Mouse (Mus musculus) hindbrain, embryonic 13.5 days (tissue): ENCODE measurements around the gene Car8. TPM values are rescaled to one million over a fixed set of nuclear protein-coding genes. Genes with fewer than 3 reads are reported as not detected.
"Not testable (repeated sequence)": the region's sequence is repeated elsewhere in the genome, so short reads cannot be mapped to it uniquely, and the experiment has no call there.

Experiments
- ATAC-seq: fragments of 200-750 bp; cut with Nextera tagmentation; 2 replicates; pipeline ENCODE4 v1.8.0; 2017; ENCODE audit warnings: moderate TSS enrichment; ENCODE audit not compliant: low FRiP score
- H3K27ac ChIP-seq: fragments of 300-500 bp; sonication (generic); 2 replicates; pipeline ENCODE4 v1.5.1; 2015; ENCODE audit warnings: inconsistent platforms, mild to moderate bottlenecking, moderate library complexity
- H3K27me3 ChIP-seq: fragments of 300-500 bp; sonication (generic); 2 replicates; pipeline ENCODE4 v1.6.1; 2015; ENCODE audit warnings: mild to moderate bottlenecking, inconsistent platforms
- H3K36me3 ChIP-seq: fragments of 300-500 bp; sonication (generic); 2 replicates; pipeline ENCODE4 v1.6.1; 2015; ENCODE audit warnings: mild to moderate bottlenecking, inconsistent platforms
- H3K4me1 ChIP-seq: fragments of 300-500 bp; sonication (generic); replicated peaks from 2 replicates; pipeline ENCODE4 v1.6.1; 2015; ENCODE audit warnings: inconsistent platforms
- H3K4me2 ChIP-seq: fragments of 300-500 bp; sonication (generic); 2 replicates; pipeline ENCODE4 v1.6.1; 2015; ENCODE audit warnings: inconsistent platforms, mild to moderate bottlenecking, moderate library complexity
- H3K4me3 ChIP-seq: fragments of 300-500 bp; sonication (generic); 2 replicates; pipeline ENCODE4 v1.5.1; 2015; ENCODE audit warnings: mild to moderate bottlenecking, inconsistent platforms
- H3K9ac ChIP-seq: fragments of 300-500 bp; sonication (generic); 2 replicates; pipeline ENCODE4 v1.6.1; 2015; ENCODE audit warnings: mild to moderate bottlenecking, inconsistent platforms
- H3K9me3 ChIP-seq: fragments of 300-500 bp; sonication (generic); 2 replicates; pipeline ENCODE4 v1.6.1; 2016; ENCODE audit warnings: inconsistent platforms
- WGBS: fragments of 180-500 bp; shearing (Covaris S2); methylation state at CpG from one replicate; pipeline ENCODE4 v1.1.7; 2015; 5-methylcytosine and 5-hydroxymethylcytosine counted together
- polyA plus RNA-seq: library from polyadenylated mRNA; unstranded; fragments of >200 nt; fragmentation: Nextera tagmentation; extraction: Ambion mirVana; gene quantifications from 2 replicates; pipeline ENCODE4 v1.2.1, GENCODE M21; 2015

The Car8 gene
- polyA plus RNA-seq, 1 experiment from 2014 or later, result 2.4 TPM

DNA sequence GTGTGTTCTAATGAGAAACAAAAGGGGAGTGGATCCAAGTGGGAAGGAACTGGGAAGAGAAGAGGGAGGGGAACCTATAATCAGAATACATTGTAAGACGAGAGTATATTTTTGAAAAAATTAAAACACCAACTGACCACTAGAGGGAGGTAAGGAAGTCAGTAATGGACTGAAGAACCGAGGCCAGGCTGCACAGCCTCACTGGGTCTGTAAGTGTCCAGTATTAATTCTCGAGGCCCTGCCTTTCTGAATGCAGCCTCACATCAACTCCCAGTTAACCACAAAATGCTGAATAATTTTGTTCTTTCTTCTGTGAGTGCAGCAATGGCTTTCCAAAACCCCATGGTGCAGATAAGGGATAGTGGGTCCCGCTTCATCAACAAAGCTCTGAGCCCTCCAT lies 48.4 kb downstream of the Car8 start:
- Histone ChIP-seq H3K36me3 (no peaks in the 10 kb centered on the region), H3K9me3 (no peaks in the 10 kb centered on the region), H3K9ac (no peak overlapping the region), H3K27ac (no peak overlapping the region), H3K4me3 (no peak overlapping the region), H3K27me3 (no peaks in the 10 kb centered on the region), H3K4me1 (no peaks in the 10 kb centered on the region), H3K4me2 (no peak overlapping the region)
- 81% methylated on average over 4 of the region's 4 CpGs for WGBS
- ATAC-seq, result no peak

- Histone ChIP-seq H3K36me3 (no peaks in the 10 kb centered on the region), H3K4me3 (no peak overlapping the region), H3K9ac (no peak overlapping the region), H3K27me3 (no peaks in the 10 kb centered on the region), H3K4me1 (no peaks in the 10 kb centered on the region), H3K4me2 (no peak overlapping the region), H3K27ac (no peak overlapping the region), H3K9me3 (no peaks in the 10 kb centered on the region)
- ATAC-seq, result no peak
- WGBS, result 77% methylated on average over 8 of the region's 8 CpGs
Observed at GRCm38 (mm10) chr4:8186921-8187687, 51.7 kb downstream of the Car8 start.

DNA sequence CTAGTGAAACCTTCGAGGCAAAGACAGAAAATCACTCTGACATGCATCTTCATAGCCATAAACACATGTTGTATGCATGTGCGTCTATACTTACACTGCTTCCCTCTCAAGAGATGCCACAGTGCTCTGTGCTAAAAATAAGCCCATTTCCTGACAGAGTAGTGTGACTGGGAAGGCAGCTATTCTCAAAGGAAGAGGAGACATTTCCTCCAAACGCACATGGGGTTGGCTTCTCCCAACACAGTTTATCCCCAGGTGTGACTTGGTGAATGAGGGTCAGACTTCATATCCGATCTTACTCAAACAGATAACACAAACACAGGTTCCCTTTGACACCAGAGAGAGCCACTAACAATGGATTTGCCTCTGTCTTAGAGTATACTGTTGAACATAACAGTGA lies 58.3 kb downstream of the Car8 start:
- Histone ChIP-seq H3K27ac (no peak overlapping the region), H3K27me3 (no peaks in the 10 kb centered on the region), H3K4me1 (no peaks in the 10 kb centered on the region), H3K4me3 (no peak overlapping the region), H3K4me2 (no peak overlapping the region), H3K36me3 (no peaks in the 10 kb centered on the region), H3K9ac (no peak overlapping the region), H3K9me3 (no peaks in the 10 kb centered on the region)
- no peak for ATAC-seq
- WGBS, result 83% methylated on average over 4 of the region's 4 CpGs

- Histone ChIP-seq H3K27ac (no peak overlapping the region), H3K27me3 (no peaks in the 10 kb centered on the region), H3K9ac (no peak overlapping the region), H3K4me3 (no peak overlapping the region), H3K36me3 (no peaks in the 10 kb centered on the region), H3K4me1 (no peaks in the 10 kb centered on the region), H3K9me3 (no peaks in the 10 kb centered on the region), H3K4me2 (no peak overlapping the region)
- WGBS, result 83% methylated on average over 6 of the region's 6 CpGs
- no peak for ATAC-seq
Observed at GRCm38 (mm10) chr4:8154589-8155198, 84.1 kb downstream of the Car8 start.

DNA sequence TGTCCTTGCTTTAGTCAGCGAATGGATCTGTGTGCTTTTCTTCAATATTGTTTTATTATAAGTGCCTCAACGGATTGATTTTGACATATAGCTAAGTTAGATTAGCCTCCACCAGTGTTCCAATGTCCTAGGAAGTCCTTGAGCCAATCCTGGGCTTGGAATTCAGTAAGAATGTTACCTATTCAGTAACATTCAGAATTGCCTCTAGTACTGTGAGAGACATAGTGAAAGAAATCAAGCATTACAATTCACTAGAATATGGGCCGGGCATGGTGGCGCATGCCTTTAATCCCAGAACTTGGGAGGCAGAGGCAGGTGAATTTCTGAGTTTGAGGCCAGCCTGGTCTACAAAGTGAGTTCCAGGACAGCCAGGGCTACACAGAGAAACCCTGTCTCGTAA lies 84.9 kb downstream of the Car8 start:
- H3K4me2 ChIP-seq, result not testable (repeated sequence)

DNA sequence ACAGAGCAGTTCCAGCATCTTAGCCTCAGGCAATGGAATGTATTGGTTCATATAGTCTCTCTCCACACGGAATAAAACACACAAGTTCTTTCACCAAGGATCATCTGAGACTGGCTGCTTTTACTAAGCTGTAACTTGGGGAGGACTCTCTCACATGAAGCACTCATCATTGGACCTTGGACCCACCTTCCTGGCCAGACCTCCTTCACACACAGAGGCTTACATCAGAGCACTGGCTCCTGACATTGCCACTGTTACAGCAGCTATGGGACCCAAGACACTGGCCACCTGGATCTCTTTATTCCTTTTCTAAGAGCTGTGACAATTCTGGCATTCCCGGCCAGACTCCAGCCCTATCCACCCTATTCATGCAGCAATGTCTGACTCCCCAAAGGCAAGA lies 101.4 kb downstream of the Car8 start:
- H3K27me3 ChIP-seq, result no peaks in the 10 kb centered on the region
- no peaks in the 10 kb centered on the region for H3K4me1 ChIP-seq
- H3K9me3 ChIP-seq, result no peaks in the 10 kb centered on the region
- H3K4me3 ChIP-seq, result no peak overlapping the region
- no peak overlapping the region for H3K9ac ChIP-seq
- H3K27ac ChIP-seq, result no peak overlapping the region
- no peak overlapping the region for H3K4me2 ChIP-seq
- 93% methylated on average over 2 of the region's 2 CpGs for WGBS
- no peaks in the 10 kb centered on the region for H3K36me3 ChIP-seq
- ATAC-seq, result no peak

More for the DNA sequence above, 84.9 kb downstream of the Car8 start:
- not testable (repeated sequence) for H3K4me1 ChIP-seq, ATAC-seq, H3K36me3 ChIP-seq, H3K9ac ChIP-seq, H3K27ac ChIP-seq, H3K4me3 ChIP-seq, H3K27me3 ChIP-seq, H3K9me3 ChIP-seq
- WGBS, result 94% methylated on average over 5 of the region's 5 CpGs

DNA sequence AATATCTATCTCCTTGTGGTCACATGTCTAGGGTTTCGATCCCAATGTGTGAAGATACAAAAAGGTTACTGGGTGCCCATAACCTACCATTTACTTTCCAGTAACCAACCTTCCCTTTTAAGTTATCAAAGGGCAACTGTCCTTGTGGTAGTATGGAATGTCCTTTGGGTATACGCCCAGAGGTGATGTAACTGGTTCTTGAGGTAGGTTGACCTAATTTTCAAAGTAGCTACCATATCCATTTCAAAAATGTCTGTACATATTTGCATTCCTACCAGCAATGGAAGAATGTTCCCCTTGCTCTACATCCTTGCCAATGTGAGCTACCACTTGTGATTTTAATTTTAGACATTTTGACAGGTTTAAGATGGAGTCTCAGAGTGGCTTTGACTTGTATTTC lies 106.8 kb downstream of the Car8 start:
- Histone ChIP-seq H3K4me2 (no peak overlapping the region), H3K4me1 (no peaks in the 10 kb centered on the region), H3K36me3 (no peaks in the 10 kb centered on the region), H3K27ac (no peak overlapping the region), H3K27me3 (no peaks in the 10 kb centered on the region), H3K9me3 (no peaks in the 10 kb centered on the region), H3K9ac (no peak overlapping the region), H3K4me3 (no peak overlapping the region)
- 94% methylated on average over 2 of the region's 2 CpGs for WGBS
- no peak for ATAC-seq

DNA sequence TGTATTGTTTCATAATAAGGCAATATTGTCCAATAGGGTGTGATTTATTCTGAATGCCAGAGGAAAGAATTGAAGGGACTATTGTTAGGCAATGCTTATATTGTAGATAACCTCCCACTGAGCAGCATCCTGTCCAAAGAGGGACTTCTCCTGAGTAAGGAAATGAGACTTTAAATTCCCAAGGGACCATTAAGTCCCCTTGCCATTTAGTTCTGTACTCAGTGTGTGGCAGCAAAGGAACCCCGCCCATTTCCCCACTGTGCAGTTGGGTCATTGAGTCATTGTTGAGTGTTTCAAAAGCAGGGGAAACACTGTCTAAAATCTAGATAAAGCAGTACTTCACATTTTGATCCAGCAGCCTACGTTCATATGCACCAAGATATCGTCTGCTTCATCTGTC lies 125.3 kb downstream of the Car8 start:
- Histone ChIP-seq H3K4me2 (no peak overlapping the region), H3K36me3 (no peaks in the 10 kb centered on the region), H3K27ac (no peak overlapping the region), H3K9me3 (no peaks in the 10 kb centered on the region), H3K4me1 (no peaks in the 10 kb centered on the region), H3K4me3 (no peak overlapping the region), H3K9ac (no peak overlapping the region), H3K27me3 (no peaks in the 10 kb centered on the region)
- no peak for ATAC-seq
- 92% methylated on average over 3 of the region's 3 CpGs for WGBS

GRCm38 (mm10) chr4:8111891-8112290 lies 127.0 kb downstream of the Car8 start:
- no peak overlapping the region for H3K27ac ChIP-seq
- no peaks in the 10 kb centered on the region for H3K36me3 ChIP-seq
- 97% methylated on average over 3 of the region's 3 CpGs for WGBS
- no peak overlapping the region for H3K4me3 ChIP-seq
- H3K4me2 ChIP-seq, result no peak overlapping the region
- H3K9me3 ChIP-seq, result no peaks in the 10 kb centered on the region
- no peaks in the 10 kb centered on the region for H3K27me3 ChIP-seq
- no peaks in the 10 kb centered on the region for H3K4me1 ChIP-seq
- no peak overlapping the region for H3K9ac ChIP-seq
- no peak for ATAC-seq

DNA sequence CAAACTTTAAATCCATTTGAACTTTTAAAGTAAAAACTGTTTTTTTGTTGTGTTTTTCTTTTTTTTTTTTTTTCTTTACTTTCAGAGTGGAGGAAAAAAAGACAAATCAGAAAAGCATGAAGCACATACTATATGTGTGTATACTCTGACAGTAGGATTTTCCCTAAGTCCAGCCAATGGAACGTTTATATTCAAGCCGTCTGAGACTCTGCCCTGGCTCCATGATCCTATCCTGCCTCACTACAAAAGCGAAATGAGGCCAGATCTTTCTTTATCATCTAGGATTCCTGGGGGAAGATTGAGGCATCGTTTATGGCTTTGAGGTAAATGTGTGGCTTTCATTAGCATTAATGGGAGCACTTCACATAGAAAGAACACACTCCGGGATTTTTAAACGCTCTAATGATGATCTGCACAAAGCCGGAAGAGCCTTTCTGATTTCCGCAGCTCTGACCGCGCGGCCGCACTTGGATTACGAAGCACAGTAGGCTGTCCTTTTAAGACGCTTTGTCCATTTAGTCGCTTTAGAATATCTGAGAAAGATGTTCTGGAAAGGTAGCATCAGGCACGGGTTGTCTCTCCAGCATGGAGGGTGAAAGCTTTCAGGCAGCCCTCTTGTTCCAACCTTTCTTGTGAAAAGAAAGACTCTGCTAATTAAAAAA lies 128.8 kb downstream of the Car8 start:
- Histone ChIP-seq H3K4me2 (0 out of 2 replicates have a peak overlapping the region, but pooled peaks have one; percentile 2), H3K27ac (no peak overlapping the region), H3K27me3 (no peaks in the 10 kb centered on the region), H3K9ac (no peak overlapping the region), H3K4me3 (no peak overlapping the region), H3K36me3 (no peaks in the 10 kb centered on the region), H3K4me1 (no peaks in the 10 kb centered on the region), H3K9me3 (no peaks in the 10 kb centered on the region)
- 74% methylated on average over 16 of the region's 16 CpGs for WGBS
- ATAC-seq, result no peak

GRCm38 (mm10) chr4:8101466-8101865 lies 137.4 kb downstream of the Car8 start:
- no peak overlapping the region for H3K4me2 ChIP-seq
- H3K9ac ChIP-seq, result no peak overlapping the region
- H3K27me3 ChIP-seq, result no peaks in the 10 kb centered on the region
- peaks cover 5% of the 10 kb centered on the region for H3K4me1 ChIP-seq
- H3K27ac ChIP-seq, result no peak overlapping the region
- H3K36me3 ChIP-seq, result no peaks in the 10 kb centered on the region
- ATAC-seq, result no peak
- 81% methylated on average over 3 of the region's 3 CpGs for WGBS
- H3K4me3 ChIP-seq, result no peak overlapping the region
- no peaks in the 10 kb centered on the region for H3K9me3 ChIP-seq

- Histone ChIP-seq H3K4me2 (no peak overlapping the region), H3K9ac (no peak overlapping the region), H3K9me3 (no peaks in the 10 kb centered on the region), H3K27ac (no peak overlapping the region), H3K4me1 (peaks cover 5% of the 10 kb centered on the region), H3K4me3 (no peak overlapping the region), H3K27me3 (no peaks in the 10 kb centered on the region), H3K36me3 (no peaks in the 10 kb centered on the region)
- WGBS, result 23% methylated on average over 4 of the region's 4 CpGs
- 0 out of 2 replicates have a peak, but pooled peaks have one; percentile 32 for ATAC-seq
Observed at GRCm38 (mm10) chr4:8098084-8098483, 140.8 kb downstream of the Car8 start.
